Mouse (Mus musculus): ENCODE measurements around the gene Kcnk18.

- no peak for TF ChIP-seq MYOD1 (IDR thresholded peaks at IDR 0.05; ENCODE audit: control insufficient read depth, insufficient read length, low read depth)
- no peak for TF ChIP-seq MYOG (IDR thresholded peaks at IDR 0.05; ENCODE audit: control insufficient read depth, extremely low read depth, insufficient read length)
Observed at GRCm38 (mm10) chr19:59195181-59195770, 23.7 kb upstream of the Kcnk18 start.
